Mouse (Mus musculus): ENCODE measurements around the gene Gramd2. TPM values are rescaled to one million over a fixed set of nuclear protein-coding genes. Genes with fewer than 3 reads are reported as not detected.
A peak's percentile ranks its signal among the peaks of the same experiment; 100 is the strongest.

The Gramd2 gene
- polyA plus RNA-seq, 1 experiment from 2014 or later: 0.24 TPM

DNA sequence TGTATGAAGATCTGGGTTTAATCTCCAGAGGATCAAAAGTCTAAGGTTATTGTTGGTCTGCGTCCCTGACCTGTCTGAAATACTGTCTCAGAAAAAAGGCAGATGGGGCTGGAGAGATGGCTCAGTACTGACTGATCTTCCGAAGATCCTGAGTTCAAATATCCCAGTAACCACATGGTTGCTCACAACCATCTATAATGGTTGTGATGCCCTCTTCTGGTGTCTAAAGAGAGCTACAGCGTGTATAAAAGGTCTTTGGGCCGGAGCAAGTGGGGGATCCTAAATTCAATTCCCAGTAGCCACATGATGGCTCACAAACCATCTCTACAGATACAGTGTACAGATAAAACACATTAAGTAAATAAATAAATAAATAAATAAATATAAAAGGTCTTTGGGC lies 10.8 kb upstream of the Gramd2 start:
- H3K4me2 ChIP-seq: no peak overlapping the region
- ATAC-seq (ENCODE audit: insufficient number of reproducible peaks, insufficient read depth, low FRiP score, low TSS enrichment, low read depth): no peak

DNA sequence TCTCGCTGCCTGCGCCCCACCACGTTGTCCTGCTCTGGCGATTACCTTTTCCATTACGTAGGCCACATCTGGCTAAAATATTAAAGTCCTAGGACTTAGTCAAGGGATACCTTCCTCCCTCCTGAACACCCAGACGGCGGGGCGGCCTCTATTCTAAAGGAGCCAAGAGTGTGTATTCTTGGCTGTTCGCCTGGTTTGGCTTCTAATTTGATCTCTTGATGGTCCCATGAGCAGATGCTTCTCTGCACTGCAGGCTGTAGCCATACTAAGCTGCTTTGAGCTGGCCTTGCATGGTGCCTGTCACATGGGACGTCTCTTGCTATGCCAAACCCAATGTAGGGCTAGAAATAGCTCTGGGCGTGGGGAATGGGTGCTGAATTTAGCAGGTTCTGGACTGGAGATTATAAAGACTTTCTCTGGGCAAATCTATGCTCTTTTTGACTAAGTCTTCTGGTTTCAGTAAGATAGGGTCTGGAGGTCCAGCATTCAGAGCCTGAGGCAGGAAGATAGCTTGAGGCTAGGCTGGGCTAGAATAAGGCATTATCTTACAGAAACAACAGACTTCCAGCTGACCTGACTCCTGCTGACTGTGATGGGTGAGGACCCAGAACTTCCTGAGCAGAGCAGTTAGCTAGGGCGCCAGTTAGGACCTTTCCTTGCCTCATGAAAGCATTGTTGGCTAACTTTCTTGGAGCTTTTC lies 7.6 kb upstream of the Gramd2 start:
- H3K27ac ChIP-seq: no peak overlapping the region
- no peaks in the 10 kb centered on the region for H3K4me1 ChIP-seq (replicated peaks)
- peaks cover 99% of the 10 kb centered on the region for H3K36me3 ChIP-seq
- no peak overlapping the region for H3K4me2 ChIP-seq
- no peak overlapping the region for H3K9ac ChIP-seq (replicated peaks)
- no peak for ATAC-seq (ENCODE audit: insufficient number of reproducible peaks, insufficient read depth, low FRiP score, low TSS enrichment, low read depth)
- H3K4me3 ChIP-seq (replicated peaks): no peak overlapping the region
- no peaks in the 10 kb centered on the region for H3K9me3 ChIP-seq
- 90% methylated on average over 12 of the region's 12 CpGs for WGBS
- no peaks in the 10 kb centered on the region; the same call in 1 of the 2 replicates for H3K27me3 ChIP-seq

More for the DNA sequence above, 10.8 kb upstream of the Gramd2 start:
- no peak overlapping the region for H3K9ac ChIP-seq (replicated peaks)
- peaks cover 99% of the 10 kb centered on the region for H3K36me3 ChIP-seq
- H3K9me3 ChIP-seq: no peaks in the 10 kb centered on the region
- no peaks in the 10 kb centered on the region for H3K27me3 ChIP-seq
- WGBS: 83% methylated on average over 4 of the region's 4 CpGs
- H3K4me3 ChIP-seq (replicated peaks): no peak overlapping the region
- H3K27ac ChIP-seq: no peak overlapping the region
- no peaks in the 10 kb centered on the region for H3K4me1 ChIP-seq (replicated peaks)

DNA sequence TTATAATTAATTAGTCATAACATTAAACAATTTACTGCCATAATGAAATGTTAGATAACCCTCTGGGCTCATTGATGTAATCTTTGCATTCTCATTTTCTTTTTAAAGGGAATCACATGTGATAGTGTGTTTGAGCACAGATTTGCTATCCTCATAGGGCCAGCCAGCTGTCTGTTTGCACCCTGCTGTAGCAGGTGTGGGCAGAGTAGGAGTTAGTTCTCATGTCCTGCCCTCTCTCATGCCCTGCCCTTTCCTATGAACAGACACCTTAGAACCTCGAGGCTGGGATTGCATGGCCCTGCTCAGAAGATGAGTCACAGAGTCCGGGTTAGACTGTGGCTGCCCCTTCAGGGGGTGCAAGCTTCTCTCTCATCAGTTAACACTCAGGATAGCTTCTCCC lies 6.5 kb upstream of the Gramd2 start:
- ATAC-seq (ENCODE audit: insufficient number of reproducible peaks, insufficient read depth, low FRiP score, low TSS enrichment, low read depth): no peak
- Histone ChIP-seq H3K4me2 (no peak overlapping the region), H3K36me3 (peaks cover 99% of the 10 kb centered on the region), H3K9me3 (no peaks in the 10 kb centered on the region), H3K27ac (no peak overlapping the region), H3K27me3 (no peaks in the 10 kb centered on the region; the same call in 1 of the 2 replicates), H3K9ac (replicated peaks) (no peak overlapping the region), H3K4me1 (replicated peaks) (no peaks in the 10 kb centered on the region), H3K4me3 (replicated peaks) (no peak overlapping the region)
- 74% methylated on average over 2 of the region's 2 CpGs for WGBS

DNA sequence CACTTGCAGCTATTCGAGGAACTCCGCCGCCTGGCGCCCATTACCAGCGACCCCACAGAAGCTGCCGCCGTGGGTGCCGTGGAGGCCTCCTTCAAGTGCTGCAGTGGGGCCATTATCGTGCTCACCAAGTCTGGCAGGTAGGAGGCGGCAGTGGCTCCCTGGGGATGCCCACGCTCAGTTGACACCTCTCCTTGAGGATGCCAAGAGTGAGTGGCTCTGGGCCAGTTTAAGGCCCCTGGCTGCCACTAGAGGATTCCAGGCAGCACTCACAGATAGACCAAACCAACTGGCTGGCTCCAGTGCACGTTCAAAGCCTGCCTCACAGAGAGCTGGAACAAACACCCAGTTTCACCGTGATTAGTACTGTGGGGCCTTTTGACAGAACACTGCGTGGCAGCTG lies 4.3 kb upstream of the Gramd2 start:
- WGBS: 91% methylated on average over 14 of the region's 14 CpGs
- ATAC-seq (ENCODE audit: insufficient number of reproducible peaks, insufficient read depth, low FRiP score, low TSS enrichment, low read depth): no peak

DNA sequence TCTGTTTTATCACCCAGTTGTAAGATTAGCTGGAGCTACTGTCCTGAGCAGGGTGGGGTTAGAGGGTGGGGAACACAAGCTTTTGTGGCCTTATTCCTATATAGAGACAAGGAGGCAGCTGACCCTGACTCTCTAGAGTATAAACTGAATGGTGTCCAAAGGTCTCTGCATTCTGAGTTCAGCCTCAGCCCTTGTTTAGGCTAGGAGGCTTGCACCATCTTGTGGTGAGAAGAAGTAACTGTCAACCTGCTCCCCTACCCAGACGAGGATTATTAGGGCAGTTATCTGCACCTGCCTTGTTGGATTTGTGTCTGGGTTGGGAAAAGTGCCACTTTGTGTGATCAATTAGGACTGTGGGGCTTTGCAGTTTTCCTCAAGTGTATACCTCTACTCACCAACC lies 1.6 kb upstream of the Gramd2 start:
- no peak overlapping the region for H3K9ac ChIP-seq (replicated peaks)
- H3K4me2 ChIP-seq: no peak overlapping the region
- no peak for ATAC-seq (ENCODE audit: insufficient number of reproducible peaks, insufficient read depth, low FRiP score, low TSS enrichment, low read depth)
- 26% methylated on average over 1 of the region's 1 CpGs for WGBS
- no peaks in the 10 kb centered on the region for H3K9me3 ChIP-seq
- H3K36me3 ChIP-seq: peaks cover 62% of the 10 kb centered on the region
- no peak overlapping the region for H3K27ac ChIP-seq
- H3K27me3 ChIP-seq: peaks cover 21% of the 10 kb centered on the region
- no peak overlapping the region for H3K4me3 ChIP-seq (replicated peaks)
- peaks cover 4% of the 10 kb centered on the region for H3K4me1 ChIP-seq (replicated peaks)

More for the DNA sequence above, 4.3 kb upstream of the Gramd2 start:
- peaks cover 5% of the 10 kb centered on the region for H3K27me3 ChIP-seq
- H3K9ac ChIP-seq (replicated peaks): no peak overlapping the region
- peaks cover 90% of the 10 kb centered on the region for H3K36me3 ChIP-seq
- no peak overlapping the region for H3K27ac ChIP-seq
- H3K4me2 ChIP-seq: no peak overlapping the region
- no peaks in the 10 kb centered on the region for H3K9me3 ChIP-seq
- H3K4me3 ChIP-seq (replicated peaks): no peak overlapping the region
- peaks cover 4% of the 10 kb centered on the region for H3K4me1 ChIP-seq (replicated peaks)

DNA sequence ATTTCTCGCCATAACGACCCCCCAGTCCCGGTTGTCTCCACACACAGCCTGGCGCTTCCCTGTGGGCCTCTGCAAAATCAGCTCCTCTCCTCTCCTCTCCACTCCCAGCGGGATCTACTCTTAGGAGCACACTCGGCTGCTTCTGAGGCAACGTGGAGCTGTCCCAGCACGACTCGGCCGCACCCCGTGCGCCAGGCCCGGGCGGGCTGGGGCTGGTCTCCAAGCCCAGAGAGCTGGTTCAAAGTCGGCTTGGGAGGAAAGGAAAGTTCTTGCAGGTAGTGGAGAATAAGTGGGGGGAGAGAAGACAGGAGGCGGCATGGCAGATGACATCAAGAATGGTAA lies 561 bp downstream of the Gramd2 start:
- WGBS: 9% methylated on average over 16 of the region's 16 CpGs
- Histone ChIP-seq H3K36me3 (peaks cover 41% of the 10 kb centered on the region), H3K4me1 (replicated peaks) (peaks cover 4% of the 10 kb centered on the region), H3K27ac (0 out of 2 replicates have a peak overlapping the region, but pooled peaks have one; percentile 17), H3K4me3 (replicated peaks) (peak overlapping the region; percentile 50), H3K4me2 (peak overlapping the region; percentile 94), H3K27me3 (peaks cover 21% of the 10 kb centered on the region), H3K9me3 (no peaks in the 10 kb centered on the region), H3K9ac (replicated peaks) (peak overlapping the region; percentile 63; the same call in 1 of the 2 replicates)
- 0 out of 2 replicates have a peak, but pooled peaks have one; percentile 27 for ATAC-seq (ENCODE audit: insufficient number of reproducible peaks, insufficient read depth, low FRiP score, low TSS enrichment, low read depth)

DNA sequence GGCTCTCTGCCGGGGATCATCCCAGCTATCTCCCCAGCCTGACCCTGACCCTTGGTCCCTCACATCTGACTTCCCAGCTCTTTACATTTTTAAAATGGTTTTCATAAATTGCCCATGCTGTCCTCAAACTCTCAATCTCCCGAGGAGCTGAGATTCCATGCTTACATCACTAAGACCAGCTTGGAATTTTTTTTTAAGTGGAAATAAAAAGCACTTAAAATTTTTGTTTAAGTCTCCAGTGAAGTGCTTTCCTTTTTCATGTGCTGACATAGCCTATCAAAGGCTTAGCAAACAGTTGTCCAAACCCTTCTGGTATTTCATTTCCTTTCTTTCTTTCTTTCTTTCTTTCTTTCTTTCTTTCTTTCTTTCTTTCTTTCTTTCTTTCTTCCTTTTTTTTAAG lies 4.1 kb downstream of the Gramd2 start:
- ATAC-seq (ENCODE audit: insufficient number of reproducible peaks, insufficient read depth, low FRiP score, low TSS enrichment, low read depth): no peak
- Histone ChIP-seq H3K4me2 (no peak overlapping the region), H3K4me3 (replicated peaks) (no peak overlapping the region), H3K27me3 (peaks cover 21% of the 10 kb centered on the region), H3K36me3 (peaks cover 5% of the 10 kb centered on the region), H3K9ac (replicated peaks) (no peak overlapping the region), H3K27ac (no peak overlapping the region), H3K4me1 (replicated peaks) (peaks cover 4% of the 10 kb centered on the region), H3K9me3 (no peaks in the 10 kb centered on the region)
- WGBS: 63% methylated on average over 2 of the region's 2 CpGs

DNA sequence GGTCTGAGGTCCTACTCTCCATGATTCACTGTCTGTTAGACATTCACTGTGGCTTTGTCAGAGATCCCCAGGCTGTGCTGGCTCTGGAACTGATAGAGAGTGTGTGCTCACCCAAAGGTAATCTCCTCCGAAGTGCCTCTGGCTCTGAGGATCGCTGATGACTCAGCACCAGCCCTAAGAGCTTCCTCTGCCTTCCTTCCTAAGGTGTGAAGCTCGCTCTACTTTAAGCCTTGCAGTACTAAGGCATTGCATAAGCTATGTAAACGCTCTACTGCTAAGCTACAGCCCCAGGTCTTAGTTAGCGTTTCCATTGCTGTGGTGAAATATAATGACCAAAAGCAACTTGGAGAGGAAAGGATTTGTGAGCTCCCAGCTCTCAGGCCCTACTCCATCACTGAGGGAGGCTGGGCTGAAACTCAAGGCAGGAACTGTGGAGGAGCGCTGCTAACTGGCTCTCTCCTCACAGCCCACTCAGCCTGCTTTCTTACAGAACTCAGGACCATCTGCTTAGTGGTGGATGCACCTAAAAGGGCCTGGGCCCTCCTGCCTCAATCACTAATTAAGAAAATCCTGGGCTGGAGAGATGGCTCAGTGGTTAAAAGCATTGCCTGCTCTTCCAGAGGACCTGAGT lies 7.6 kb downstream of the Gramd2 start:
- Histone ChIP-seq H3K4me1 (replicated peaks) (peaks cover 9% of the 10 kb centered on the region), H3K27ac (no peak overlapping the region), H3K9ac (replicated peaks) (no peak overlapping the region), H3K9me3 (no peaks in the 10 kb centered on the region), H3K4me3 (replicated peaks) (no peak overlapping the region), H3K36me3 (no peaks in the 10 kb centered on the region), H3K4me2 (no peak overlapping the region), H3K27me3 (peaks cover 8% of the 10 kb centered on the region; the same call in 1 of the 2 replicates)
- no peak for ATAC-seq (ENCODE audit: insufficient number of reproducible peaks, insufficient read depth, low FRiP score, low TSS enrichment, low read depth)
- 31% methylated on average over 6 of the region's 6 CpGs for WGBS

DNA sequence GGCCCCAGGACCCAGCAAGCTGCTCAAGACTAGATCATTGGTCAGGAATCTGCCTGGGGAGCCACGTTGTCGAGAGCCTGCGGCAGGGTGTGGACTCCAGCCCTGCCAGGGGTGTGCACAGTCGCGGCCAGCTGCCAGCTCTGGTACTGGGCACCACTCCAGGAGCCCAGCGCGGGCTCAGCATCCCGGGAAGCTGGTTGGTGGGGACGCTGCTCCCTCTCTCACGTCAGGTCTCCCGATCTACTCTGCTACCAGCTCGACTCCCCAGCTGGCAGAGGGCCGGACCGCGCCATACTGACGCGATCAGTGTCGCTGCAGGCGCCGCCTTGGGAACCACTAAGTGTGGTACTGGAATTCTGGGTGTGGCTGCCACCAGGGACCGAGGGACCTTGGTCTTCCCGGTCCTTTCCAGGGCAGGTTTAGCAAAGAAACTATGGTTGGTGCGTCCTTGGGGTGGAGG lies 11.7 kb downstream of the Gramd2 start:
- 7% methylated on average over 23 of the region's 23 CpGs for WGBS
- H3K36me3 ChIP-seq: no peaks in the 10 kb centered on the region
- peak overlapping the region; percentile 29 for H3K4me3 ChIP-seq (replicated peaks)
- ATAC-seq (ENCODE audit: insufficient number of reproducible peaks, insufficient read depth, low FRiP score, low TSS enrichment, low read depth): no peak
- no peak overlapping the region for H3K27ac ChIP-seq
- peak overlapping the region; percentile 47 for H3K9ac ChIP-seq (replicated peaks)
- peaks cover 27% of the 10 kb centered on the region for H3K4me1 ChIP-seq (replicated peaks)
- H3K9me3 ChIP-seq: no peaks in the 10 kb centered on the region
- H3K27me3 ChIP-seq: peaks cover 14% of the 10 kb centered on the region; the same call in 1 of the 2 replicates
- H3K4me2 ChIP-seq: peak overlapping the region; percentile 65

DNA sequence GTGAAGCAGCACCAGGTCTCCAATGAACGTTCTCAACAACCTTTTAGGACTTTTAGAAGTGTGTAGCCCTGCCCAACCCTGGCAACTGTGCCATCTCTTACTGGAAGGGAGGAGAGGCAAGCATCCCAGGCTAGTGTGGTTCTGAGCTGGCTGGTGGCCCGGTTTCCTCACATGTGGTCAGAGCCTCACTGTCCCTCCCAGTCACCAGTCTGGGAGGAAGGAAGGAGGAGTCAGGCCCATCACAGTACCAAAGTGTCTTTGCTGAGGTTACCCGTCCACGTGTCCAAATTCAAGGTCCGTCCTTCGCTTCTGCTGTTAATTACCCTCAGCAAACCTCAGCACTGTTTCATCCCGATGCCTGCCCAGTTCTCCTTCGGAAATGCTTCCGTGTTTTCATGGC lies 12.2 kb downstream of the Gramd2 start:
- 30% methylated on average over 9 of the region's 9 CpGs for WGBS
- Histone ChIP-seq H3K36me3 (no peaks in the 10 kb centered on the region), H3K27ac (no peak overlapping the region), H3K27me3 (peaks cover 14% of the 10 kb centered on the region; the same call in 1 of the 2 replicates), H3K9me3 (no peaks in the 10 kb centered on the region), H3K4me2 (peak overlapping the region; percentile 65), H3K4me3 (replicated peaks) (peak overlapping the region; percentile 29), H3K4me1 (replicated peaks) (peaks cover 27% of the 10 kb centered on the region), H3K9ac (replicated peaks) (peak overlapping the region; percentile 47; the same call in 1 of the 2 replicates)
- no peak for ATAC-seq (ENCODE audit: insufficient number of reproducible peaks, insufficient read depth, low FRiP score, low TSS enrichment, low read depth)

DNA sequence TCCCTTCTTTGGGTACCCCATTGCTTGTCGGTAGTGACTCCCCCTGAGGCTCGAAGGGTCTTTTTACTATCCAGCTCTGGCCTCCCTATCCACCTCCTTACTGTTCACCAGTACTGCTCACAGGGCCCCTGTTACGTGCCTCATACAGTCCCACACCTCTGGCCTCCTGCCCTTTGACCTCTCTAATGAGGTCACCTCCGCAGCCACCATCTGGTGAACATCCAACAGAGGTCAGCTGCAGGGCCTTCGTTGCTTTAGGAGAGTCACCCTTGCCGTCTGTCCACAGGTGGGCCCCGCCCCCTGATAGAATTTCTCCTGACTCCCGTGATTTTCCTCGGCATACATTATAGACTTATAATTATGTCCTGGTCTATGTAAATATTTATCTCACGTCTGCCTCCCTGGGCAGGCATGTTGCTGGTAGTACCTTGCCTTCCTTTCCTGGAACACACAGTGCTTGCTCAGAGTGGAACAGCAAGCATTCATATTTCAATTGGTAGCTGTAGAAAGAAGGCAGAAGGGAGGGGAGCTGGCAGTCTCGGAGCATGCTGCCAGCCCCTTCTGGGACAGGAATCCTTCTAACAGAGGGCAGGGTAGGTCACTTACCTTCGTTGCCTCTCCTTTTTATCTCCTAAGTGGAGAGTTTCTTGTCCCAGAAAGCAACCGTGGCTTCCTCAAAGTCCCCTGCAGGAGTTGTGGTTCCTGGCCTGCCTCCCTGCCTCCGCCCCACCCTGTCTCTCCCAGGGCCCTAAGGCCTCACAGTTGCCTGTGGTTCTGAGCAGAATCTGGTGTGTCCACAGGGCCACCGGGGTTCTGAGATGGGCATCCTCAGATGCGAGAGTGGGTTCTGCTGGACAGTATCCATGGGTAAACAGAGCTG lies 14.9 kb downstream of the Gramd2 start:
- no peak overlapping the region for H3K27ac ChIP-seq
- 28% methylated on average over 16 of the region's 16 CpGs for WGBS
- H3K4me1 ChIP-seq (replicated peaks): peaks cover 27% of the 10 kb centered on the region

More for the DNA sequence above, 14.9 kb downstream of the Gramd2 start:
- Histone ChIP-seq H3K4me3 (replicated peaks) (no peak overlapping the region), H3K9me3 (no peaks in the 10 kb centered on the region), H3K4me2 (no peak overlapping the region), H3K9ac (replicated peaks) (no peak overlapping the region), H3K36me3 (no peaks in the 10 kb centered on the region), H3K27me3 (peaks cover 14% of the 10 kb centered on the region; the same call in 1 of the 2 replicates)
- 0 out of 2 replicates have a peak, but pooled peaks have one; percentile 6 for ATAC-seq (ENCODE audit: insufficient number of reproducible peaks, insufficient read depth, low FRiP score, low TSS enrichment, low read depth)
